Mouse (Mus musculus): Measurements from ENCODE around the gene Zfand6.

GRCm38 (mm10) chr7:84600631-84601030 is 89.1 kb downstream of the Zfand6 start:
- TF ChIP-seq CTCF (conservative IDR thresholded peaks at IDR 0.05; ENCODE audit: low read length) (no peak), NANOG (IDR thresholded peaks at IDR 0.05; ENCODE audit: borderline replicate concordance, low read length) (no peak)
